Comparison of ENCODE assay signal across 20 mouse cellular contexts in genomic region chr14:57052713-57053112, GRCm38 (mm10). TPM values are rescaled to one million over a fixed set of nuclear protein-coding genes. Genes with fewer than 3 reads are reported as not detected.
"Had no signal": no experiment of that assay in that cellular context is flagged by ENCODE, and none has a peak within 500 bp of the region (broad histone marks: within the 10 kb centered on the region; RNA-seq: fewer than 3 reads in every experiment).

No protein-coding gene starts in this region.

- H3K9ac ChIP-seq: neural tube, embryonic 12.5 days; neural tube, embryonic 13.5 days; neural tube, embryonic 15.5 days; stomach, embryonic 15.5 days had no signal

- H3K4me2 ChIP-seq: neural tube, embryonic 12.5 days; neural tube, embryonic 13.5 days; neural tube, embryonic 15.5 days; stomach, embryonic 15.5 days had no signal

- DNase-seq: retina, postnatal 1 day; right cerebral cortex, postnatal 14 days; right cerebral cortex, postnatal 25 days; right cerebral cortex, postnatal 4 days; spleen, adult 18-20 months; thymus, adult 18-20 months; thymus, adult 2 months; thymus, postnatal 14 days; thymus, postnatal 25 days; thymus, postnatal 36 days; thymus, postnatal 4 days had no signal

- H3K27ac ChIP-seq: neural tube, embryonic 12.5 days; neural tube, embryonic 13.5 days; neural tube, embryonic 15.5 days; stomach, embryonic 15.5 days; stomach, postnatal 0 days had no signal

- H3K4me3 ChIP-seq: neural tube, embryonic 12.5 days; neural tube, embryonic 13.5 days; neural tube, embryonic 15.5 days; stomach, embryonic 15.5 days had no signal

- H3K9me3 ChIP-seq: neural tube, embryonic 12.5 days; neural tube, embryonic 13.5 days; neural tube, embryonic 15.5 days; stomach, embryonic 15.5 days had no signal

- H3K36me3 ChIP-seq: neural tube, embryonic 12.5 days; neural tube, embryonic 13.5 days; neural tube, embryonic 15.5 days; stomach, embryonic 15.5 days had no signal

RNA-seq across cellular contexts. Expression of gene Gja3, which starts 5.2 kb away (rescaled TPM):
- total RNA-seq: neutrophil, adult 5-6 weeks had no signal
- polyA plus RNA-seq: neural tube, embryonic 14.5 days; spleen, adult 2 months; urinary bladder, adult 2 months had no signal

RNA-seq across cellular contexts. Expression of gene Gjb2, which starts 51.8 kb away (rescaled TPM):
- total RNA-seq: neutrophil, adult 5-6 weeks had no signal
